Mouse (Mus musculus) thymus, adult 2 months (tissue): ENCODE measurements around the gene Pold2. TPM values are rescaled to one million over a fixed set of nuclear protein-coding genes. Genes with fewer than 3 reads are reported as not detected.
"Not testable (repeated sequence)": the region's sequence is repeated elsewhere in the genome, so short reads cannot be mapped to it uniquely, and the experiment has no call there.

Experiments
- DNase-seq: peaks from one replicate; pipeline ENCODE4 v3.0.0; 2021
- H3K27ac ChIP-seq: fragments of 200-500 bp; 2 replicates; pipeline ENCODE4 v1.5.1; 2012; ENCODE audit warnings: low read length, control low read depth; ENCODE audit not compliant: control insufficient read depth, insufficient read depth
- H3K27me3 ChIP-seq: fragments of 200-500 bp; 2 replicates; pipeline ENCODE4 v1.6.1; 2012; ENCODE audit warnings: mild to moderate bottlenecking, low read length, moderate library complexity, mixed read lengths; ENCODE audit not compliant: control insufficient read depth, insufficient read depth
- H3K36me3 ChIP-seq: fragments of 200-500 bp; 2 replicates; pipeline ENCODE4 v1.6.1; 2012; ENCODE audit warnings: mild to moderate bottlenecking, low read length, moderate library complexity; ENCODE audit not compliant: control insufficient read depth, insufficient read depth
- H3K4me1 ChIP-seq: fragments of 200-500 bp; replicated peaks from 2 replicates; pipeline ENCODE4 v1.6.1; 2012; ENCODE audit warnings: low read length; ENCODE audit not compliant: control insufficient read depth, insufficient read depth
- H3K4me3 ChIP-seq: fragments of 200-500 bp; 2 replicates; pipeline ENCODE4 v1.5.1; 2012; ENCODE audit warnings: mild to moderate bottlenecking, low read length, control low read depth, moderate library complexity; ENCODE audit not compliant: control insufficient read depth, insufficient read depth
- CTCF ChIP-seq: fragments of 200-500 bp; IDR thresholded peaks from 2 replicates; pipeline ENCODE4 v1.5.1; 2012; ENCODE audit warnings: mild to moderate bottlenecking, control low read depth, low read length, moderate library complexity, borderline replicate concordance; ENCODE audit not compliant: control insufficient read depth, poor library complexity, insufficient read depth; ENCODE audit errors: extremely low read depth
- POLR2A ChIP-seq: fragments of 200-500 bp; IDR thresholded peaks from 2 replicates; pipeline ENCODE4 v1.6.1; 2012; ENCODE audit warnings: mild to moderate bottlenecking, low read length, control low read depth, moderate library complexity; ENCODE audit not compliant: control insufficient read depth, poor library complexity, insufficient read depth; ENCODE audit errors: extremely low read depth
- WGBS: fragments of 180-500 bp; shearing (Covaris S2); methylation state at CpG from one replicate; pipeline ENCODE4 v1.1.7; 2018; 5-methylcytosine and 5-hydroxymethylcytosine counted together
- polyA plus RNA-seq: library from polyadenylated mRNA; depleted of rRNA; stranded (reverse); fragments of >200 nt; gene quantifications from 2 replicates; pipeline ENCODE4 v1.2.3, GENCODE M21; 2012

The Pold2 gene
- polyA plus RNA-seq, 1 experiment = 309 TPM

GRCm38 (mm10) chr11:5892810-5893368 is 14.8 kb upstream of the Pold2 start:
- Histone ChIP-seq H3K36me3 (no peaks in the 10 kb centered on the region), H3K27ac (no peak overlapping the region), H3K4me3 (no peak overlapping the region), H3K27me3 (no peaks in the 10 kb centered on the region), H3K4me1 (no peaks in the 10 kb centered on the region)
- no peak for DNase-seq
- whole genome bisulfite sequencing = 94% methylated on average over 4 of the region's 4 CpGs
- TF ChIP-seq CTCF (no peak), POLR2A (no peak)

GRCm38 (mm10) chr11:5892151-5892591 is 14.1 kb upstream of the Pold2 start:
- H3K4me1 ChIP-seq = no peaks in the 10 kb centered on the region
- no peaks in the 10 kb centered on the region for H3K27me3 ChIP-seq
- no peak for DNase-seq

GRCm38 (mm10) chr11:5888563-5888962 is 10.5 kb upstream of the Pold2 start:
- not testable (repeated sequence) for H3K4me3 ChIP-seq, H3K27me3 ChIP-seq, DNase-seq, H3K36me3 ChIP-seq, H3K4me1 ChIP-seq, H3K27ac ChIP-seq
- 91% methylated on average over 5 of the region's 5 CpGs for WGBS

More at GRCm38 (mm10) chr11:5892151-5892591, 14.1 kb upstream of the Pold2 start:
- TF ChIP-seq CTCF = no peak
- TF ChIP-seq POLR2A = no peak
- Histone ChIP-seq H3K4me3 (no peak overlapping the region), H3K27ac (no peak overlapping the region), H3K36me3 (no peaks in the 10 kb centered on the region)
- 39% methylated on average over 8 of the region's 8 CpGs for WGBS

GRCm38 (mm10) chr11:5887250-5887649 is 9.2 kb upstream of the Pold2 start:
- DNase-seq = no peak
- Histone ChIP-seq H3K27me3 (no peaks in the 10 kb centered on the region), H3K4me1 (no peaks in the 10 kb centered on the region), H3K27ac (no peak overlapping the region), H3K36me3 (no peaks in the 10 kb centered on the region), H3K4me3 (no peak overlapping the region)
- 96% methylated on average over 5 of the region's 5 CpGs for WGBS
- no peak for TF ChIP-seq CTCF
- no peak for TF ChIP-seq POLR2A

- Histone ChIP-seq H3K27me3 (no peaks in the 10 kb centered on the region), H3K36me3 (no peaks in the 10 kb centered on the region), H3K4me3 (no peak overlapping the region), H3K4me1 (no peaks in the 10 kb centered on the region), H3K27ac (no peak overlapping the region)
- no peak for TF ChIP-seq POLR2A
- TF ChIP-seq CTCF = peak; percentile 66; the same call in 1 of the 2 replicates
- 23% methylated on average over 9 of the region's 9 CpGs for WGBS
- peak; percentile 58 for DNase-seq
Observed at GRCm38 (mm10) chr11:5886187-5886586, 8.1 kb upstream of the Pold2 start.

- Histone ChIP-seq H3K27ac (no peak overlapping the region), H3K4me3 (no peak overlapping the region), H3K4me1 (peaks cover 3% of the 10 kb centered on the region), H3K27me3 (no peaks in the 10 kb centered on the region), H3K36me3 (no peaks in the 10 kb centered on the region)
- WGBS = 38% methylated on average over 8 of the region's 8 CpGs
- DNase-seq = no peak
- TF ChIP-seq CTCF = no peak
- no peak for TF ChIP-seq POLR2A
Observed at GRCm38 (mm10) chr11:5882518-5882917, 4.4 kb upstream of the Pold2 start.

GRCm38 (mm10) chr11:5879905-5880304 is 1.8 kb upstream of the Pold2 start:
- peak; percentile 59 for DNase-seq
- TF ChIP-seq POLR2A (no peak), CTCF (no peak)
- Histone ChIP-seq H3K4me3 (no peak overlapping the region), H3K27ac (no peak overlapping the region), H3K27me3 (no peaks in the 10 kb centered on the region), H3K4me1 (peaks cover 10% of the 10 kb centered on the region), H3K36me3 (no peaks in the 10 kb centered on the region)
- WGBS = 96% methylated on average over 5 of the region's 5 CpGs
